Mouse (Mus musculus): Measurements from ENCODE around the gene Scaf8. TPM values are rescaled to one million over a fixed set of nuclear protein-coding genes. Genes with fewer than 3 reads are reported as not detected.

The Scaf8 gene
- total and polyA plus RNA-seq, 3 experiments, result 23.9 to 47.3 (median 30.7) TPM

- Histone ChIP-seq H3K9me3 (replicated peaks; ENCODE audit: low read length) (no peaks in the 10 kb centered on the region), H3K4me3 (replicated peaks in 1 of 3; ENCODE audit: low read depth in 2 of 3, low read length in 2 of 3, poor library complexity in 1 of 3) (no peak overlapping the region), H3K36me3 (replicated peaks in 1 of 2; ENCODE audit: control insufficient read depth in 1 of 2, insufficient read depth in 1 of 2, low read length in 1 of 2) (peaks cover 14 to 56% of the 10 kb centered on the region in 2 experiments), H3K9ac (ENCODE audit: insufficient read depth, low read depth) (no peak overlapping the region), H3K79me2 (replicated peaks; ENCODE audit: control insufficient read depth, extremely low read depth, insufficient read depth, poor library complexity, severe bottlenecking) (peaks cover 79% of the 10 kb centered on the region), H3K27ac (ENCODE audit: insufficient read depth, low read depth) (no peak overlapping the region), H3K4me1 (ENCODE audit: control insufficient read depth in 1 of 2, insufficient read depth in 2 of 2) (peaks cover 9 to 45% of the 10 kb centered on the region in 2 experiments), H3K4me2 (ENCODE audit: insufficient read depth, low read depth, poor library complexity, severe bottlenecking) (0 out of 2 replicates have a peak overlapping the region, but pooled peaks have one; percentile 36), H3K27me3 (replicated peaks) (no peaks in the 10 kb centered on the region)
- TF ChIP-seq SIN3A (IDR thresholded peaks at IDR 0.05; ENCODE audit: low read length) (no peak), E2F4 (IDR thresholded peaks at IDR 0.05; ENCODE audit: insufficient replicate concordance, low read depth, low read length) (no peak), POLR2A (IDR thresholded peaks at IDR 0.05; ENCODE audit: low read depth, low read length) (no peak), JUND (conservative IDR thresholded peaks at IDR 0.05; ENCODE audit: low read depth, low read length) (no peak), TCF12 (IDR thresholded peaks at IDR 0.05; ENCODE audit: low read depth, low read length) (no peak), USF1 (IDR thresholded peaks at IDR 0.05; ENCODE audit: low read depth, low read length) (no peak)
- in situ Hi-C loops (cut with MboI; ENCODE audit: low pct_ligation_motif_present, low pct_unique_long_range_greater_than_20kb, low sequenced_read_pairs) (no loop called here), dilution Hi-C loops (cut with MboI; ENCODE audit: extremely low pct_ligation_motif_present, extremely low pct_unique_long_range_greater_than_20kb, low sequenced_read_pairs) (no loop called here)
- DNase-seq (ENCODE audit: extremely low read depth), result no peak
Measured at GRCm38 (mm10) chr17:3135346-3135745, 20.6 kb downstream of the Scaf8 start.

- peak; percentile 48 for DNase-seq (ENCODE audit: extremely low read depth)
- in situ Hi-C loops (cut with MboI; ENCODE audit: low pct_ligation_motif_present, low pct_unique_long_range_greater_than_20kb, low sequenced_read_pairs) (no loop called here), dilution Hi-C loops (cut with MboI; ENCODE audit: extremely low pct_ligation_motif_present, extremely low pct_unique_long_range_greater_than_20kb, low sequenced_read_pairs) (no loop called here)
- Histone ChIP-seq H3K79me2 (replicated peaks; ENCODE audit: control insufficient read depth, extremely low read depth, insufficient read depth, poor library complexity, severe bottlenecking) (peaks cover 79% of the 10 kb centered on the region), H3K4me3 (replicated peaks in 1 of 3; ENCODE audit: low read depth in 2 of 3, low read length in 2 of 3, poor library complexity in 1 of 3) (no peak overlapping the region), H3K27ac (ENCODE audit: insufficient read depth, low read depth) (no peak overlapping the region), H3K4me2 (ENCODE audit: insufficient read depth, low read depth, poor library complexity, severe bottlenecking) (peak overlapping the region; percentile 66), H3K4me1 (ENCODE audit: control insufficient read depth in 1 of 2, insufficient read depth in 2 of 2) (peaks cover 9 to 42% of the 10 kb centered on the region in 2 experiments), H3K9me3 (replicated peaks; ENCODE audit: low read length) (no peaks in the 10 kb centered on the region), H3K27me3 (replicated peaks) (no peaks in the 10 kb centered on the region), H3K9ac (ENCODE audit: insufficient read depth, low read depth) (no peak overlapping the region; the same call in 1 of the 2 replicates), H3K36me3 (replicated peaks in 1 of 2; ENCODE audit: control insufficient read depth in 1 of 2, insufficient read depth in 1 of 2, low read length in 1 of 2) (peaks cover 18 to 55% of the 10 kb centered on the region in 2 experiments)
- TF ChIP-seq MXI1 (IDR thresholded peaks at IDR 0.05; ENCODE audit: low read depth, low read length) (no peak), MYC (IDR thresholded peaks at IDR 0.05; ENCODE audit: low read depth, low read length) (no peak), CHD2 (IDR thresholded peaks at IDR 0.05; ENCODE audit: low read length) (no peak), UBTF (IDR thresholded peaks at IDR 0.05; ENCODE audit: low read depth, low read length) (no peak), PAX5 (IDR thresholded peaks at IDR 0.05; ENCODE audit: low read length) (no peak), IRF4 (IDR thresholded peaks at IDR 0.05; ENCODE audit: low read depth, low read length) (no peak), USF2 (conservative IDR thresholded peaks at IDR 0.05; ENCODE audit: low read depth, low read length) (no peak)
Measured at GRCm38 (mm10) chr17:3136127-3136526, 21.4 kb downstream of the Scaf8 start.

GRCm38 (mm10) chr17:3138387-3138786, 23.6 kb downstream of the Scaf8 start:
- H3K27ac ChIP-seq (ENCODE audit: insufficient read depth, low read depth), result no peak overlapping the region
- no peak for TF ChIP-seq IRF4 (IDR thresholded peaks at IDR 0.05; ENCODE audit: low read depth, low read length)
- TF ChIP-seq SMC3 (IDR thresholded peaks at IDR 0.05; ENCODE audit: low read depth, low read length), result no peak
- no peak for TF ChIP-seq USF2 (conservative IDR thresholded peaks at IDR 0.05; ENCODE audit: low read depth, low read length)
- no peak for TF ChIP-seq POLR2A (IDR thresholded peaks at IDR 0.05; ENCODE audit: low read depth, low read length)
- no peak for TF ChIP-seq GABPA (IDR thresholded peaks at IDR 0.05; ENCODE audit: insufficient replicate concordance, low read depth, low read length)
- TF ChIP-seq UBTF (IDR thresholded peaks at IDR 0.05; ENCODE audit: low read depth, low read length), result no peak
- TF ChIP-seq CHD1 (IDR thresholded peaks at IDR 0.05; ENCODE audit: low read depth, low read length), result no peak
- TF ChIP-seq MEF2A (IDR thresholded peaks at IDR 0.05; ENCODE audit: borderline replicate concordance, low read depth, low read length), result no peak
- no peak for TF ChIP-seq TBP (conservative IDR thresholded peaks at IDR 0.05; ENCODE audit: low read depth, low read length)
- TF ChIP-seq ZC3H11A (IDR thresholded peaks at IDR 0.05; ENCODE audit: low read depth, low read length), result no peak
- TF ChIP-seq MYC (IDR thresholded peaks at IDR 0.05; ENCODE audit: low read depth, low read length), result no peak
- TF ChIP-seq MXI1 (IDR thresholded peaks at IDR 0.05; ENCODE audit: low read depth, low read length), result no peak
- no peak for TF ChIP-seq CTCF (conservative IDR thresholded peaks at IDR 0.05 in 1 of 2, IDR thresholded peaks at IDR 0.05 in 1 of 2; ENCODE audit: low read depth in 2 of 2, low read length in 2 of 2)
- TF ChIP-seq JUND (conservative IDR thresholded peaks at IDR 0.05; ENCODE audit: low read depth, low read length), result no peak
- TF ChIP-seq ZMIZ1 (IDR thresholded peaks at IDR 0.05; ENCODE audit: low read depth, low read length), result no peak
- no peak for TF ChIP-seq NRF1 (IDR thresholded peaks at IDR 0.05; ENCODE audit: low read depth, low read length)
- TF ChIP-seq MAFK (IDR thresholded peaks at IDR 0.05; ENCODE audit: insufficient replicate concordance, low read length), result no peak
- in situ Hi-C loops (cut with MboI; ENCODE audit: low pct_ligation_motif_present, low pct_unique_long_range_greater_than_20kb, low sequenced_read_pairs) (no loop called here), dilution Hi-C loops (cut with MboI; ENCODE audit: extremely low pct_ligation_motif_present, extremely low pct_unique_long_range_greater_than_20kb, low sequenced_read_pairs) (no loop called here)
- H3K79me2 ChIP-seq (replicated peaks; ENCODE audit: control insufficient read depth, extremely low read depth, insufficient read depth, poor library complexity, severe bottlenecking), result peaks cover 71% of the 10 kb centered on the region
- peaks cover 9 to 51% of the 10 kb centered on the region in 2 experiments for H3K4me1 ChIP-seq (ENCODE audit: control insufficient read depth in 1 of 2, insufficient read depth in 2 of 2)
- no peak for DNase-seq (ENCODE audit: extremely low read depth)
- H3K27me3 ChIP-seq (replicated peaks), result no peaks in the 10 kb centered on the region
- H3K4me3 ChIP-seq (replicated peaks in 1 of 3; ENCODE audit: low read depth in 2 of 3, low read length in 2 of 3, poor library complexity in 1 of 3), result no peak overlapping the region
- H3K9me3 ChIP-seq (replicated peaks; ENCODE audit: low read length), result no peaks in the 10 kb centered on the region
- H3K4me2 ChIP-seq (ENCODE audit: insufficient read depth, low read depth, poor library complexity, severe bottlenecking), result no peak overlapping the region
- peaks cover 9 to 45% of the 10 kb centered on the region in 2 experiments for H3K36me3 ChIP-seq (replicated peaks in 1 of 2; ENCODE audit: control insufficient read depth in 1 of 2, insufficient read depth in 1 of 2, low read length in 1 of 2)
- no peak overlapping the region for H3K9ac ChIP-seq (ENCODE audit: insufficient read depth, low read depth)
